Mouse (Mus musculus) forebrain, embryonic 11.5 days (tissue): ENCODE data around the gene Dnaaf1. TPM values are rescaled to one million over a fixed set of nuclear protein-coding genes. Genes with fewer than 3 reads are reported as not detected.

ENCODE experiments used
- polyA plus RNA-seq: library from polyadenylated mRNA; unstranded; fragments of >200 nt; fragmentation: Nextera tagmentation; extraction: Ambion mirVana; gene quantifications from 2 replicates; pipeline ENCODE4 v1.2.1, GENCODE M21; 2014

Dnaaf1 gene
- polyA plus RNA-seq, 1 experiment from 2014 or later = not detected

Other genes starting within 250 kb of the Dnaaf1 start
- 301 and 310 TPM in 2 replicates for gene Hsbp1, start 230.7 kb upstream of the Dnaaf1 start, polyA plus RNA-seq
- 12.0 and 13.5 TPM in 2 replicates for gene Mlycd, start 180.4 kb upstream of the Dnaaf1 start, polyA plus RNA-seq
- gene Osgin1, start 141.1 kb upstream of the Dnaaf1 start, polyA plus RNA-seq = 0.09 TPM in 1 of 2 replicates, not detected in the other
- gene Necab2, start 128.5 kb upstream of the Dnaaf1 start, polyA plus RNA-seq = 15.3 and 18.3 TPM in 2 replicates
- gene Slc38a8, start 73.5 kb upstream of the Dnaaf1 start, polyA plus RNA-seq = 0.13 TPM in 1 of 2 replicates, not detected in the other
- gene Mbtps1, start 16.5 kb upstream of the Dnaaf1 start, polyA plus RNA-seq = 98.0 and 98.2 TPM in 2 replicates
- gene Hsdl1, start 52 bp upstream of the Dnaaf1 start, polyA plus RNA-seq = 78.7 and 89.0 TPM in 2 replicates
- 15.2 and 17.1 TPM in 2 replicates for gene Taf1c, start 30.0 kb downstream of the Dnaaf1 start, polyA plus RNA-seq
- not detected in 2 replicates for gene Adad2, start 37.5 kb downstream of the Dnaaf1 start, polyA plus RNA-seq
- gene Kcng4, start 60.4 kb downstream of the Dnaaf1 start, polyA plus RNA-seq = 0.07 TPM in 1 of 2 replicates, not detected in the other
- 0.63 TPM in 1 of 2 replicates, not detected in the other for gene Wfdc1, start 91.1 kb downstream of the Dnaaf1 start, polyA plus RNA-seq
- gene Atp2c2, start 124.8 kb downstream of the Dnaaf1 start, polyA plus RNA-seq = 1.0 and 1.7 TPM in 2 replicates
- gene Tldc1, start 203.2 kb downstream of the Dnaaf1 start, polyA plus RNA-seq = 12.6 and 13.4 TPM in 2 replicates